Mouse (Mus musculus) embryonic fibroblast, embryonic 13.5 days (primary cell): Measurements from ENCODE around the gene Ly6g6c. TPM values are rescaled to one million over a fixed set of nuclear protein-coding genes. Genes with fewer than 3 reads are reported as not detected.
A peak's percentile ranks its signal among the peaks of the same experiment; 100 is the strongest.

ENCODE experiments used
- H3K27ac ChIP-seq: 2 replicates; pipeline ENCODE4 v1.5.1; 2012; ENCODE audit warnings: low read length, control low read depth, inconsistent platforms; ENCODE audit not compliant: insufficient read depth
- H3K4me1 ChIP-seq: 2 replicates; pipeline ENCODE4 v1.6.1; 2011; ENCODE audit warnings: low read length; ENCODE audit not compliant: control insufficient read depth, insufficient read depth
- H3K4me3 ChIP-seq: 2 replicates; pipeline ENCODE4 v1.5.1; 2011; ENCODE audit warnings: mild to moderate bottlenecking, control low read depth, low read length; ENCODE audit not compliant: insufficient read depth
- CTCF ChIP-seq: IDR thresholded peaks from 2 replicates; pipeline ENCODE4 v1.5.1; 2011; ENCODE audit warnings: mild to moderate bottlenecking, control low read depth, low read length, moderate library complexity, borderline replicate concordance; ENCODE audit not compliant: insufficient read depth
- POLR2A ChIP-seq: IDR thresholded peaks from 2 replicates; pipeline ENCODE4 v1.6.1; 2011; ENCODE audit warnings: low read depth, mild to moderate bottlenecking, control low read depth, low read length, moderate library complexity
- polyA plus RNA-seq: library from polyadenylated mRNA; stranded (reverse); fragments of >200 nt; gene quantifications from 2 replicates; pipeline ENCODE4 v1.2.4, GENCODE M21; 2011; ENCODE audit warnings: low read depth; ENCODE audit not compliant: missing spikeins, insufficient read length

Gene Ly6g6c
- polyA plus RNA-seq, 1 experiment, result not detected

DNA sequence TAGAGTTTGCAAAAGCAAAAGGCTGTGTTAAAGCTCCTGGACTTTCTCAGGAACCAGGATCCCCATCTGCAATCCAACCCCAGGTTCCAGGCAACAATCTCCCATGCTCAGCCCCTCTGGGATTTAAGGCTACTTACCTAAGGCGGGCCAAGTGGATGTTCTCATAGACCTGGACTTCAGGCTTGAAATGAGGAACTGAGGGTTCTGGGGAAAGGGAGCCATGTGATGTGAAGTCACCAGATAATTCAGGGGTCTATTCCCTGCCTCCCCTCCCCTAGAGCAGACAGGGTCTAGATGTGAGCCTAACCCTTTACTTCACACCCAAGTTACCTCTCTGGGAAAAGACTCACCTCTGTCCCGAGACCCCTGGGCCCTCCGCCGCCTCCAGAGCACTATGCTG lies 15.5 kb downstream of the Ly6g6c start:
- Histone ChIP-seq H3K4me1 (no peaks in the 10 kb centered on the region), H3K4me3 (no peak overlapping the region), H3K27ac (no peak overlapping the region)
- TF ChIP-seq CTCF, result no peak
- TF ChIP-seq POLR2A, result no peak

- Histone ChIP-seq H3K4me3 (no peak overlapping the region), H3K27ac (no peak overlapping the region), H3K4me1 (no peaks in the 10 kb centered on the region)
- TF ChIP-seq POLR2A, result no peak
- no peak for TF ChIP-seq CTCF
Measured at GRCm38 (mm10) chr17:35082841-35083576, 17.8 kb downstream of the Ly6g6c start.

- no peak overlapping the region for H3K27ac ChIP-seq
- no peak for TF ChIP-seq POLR2A
- no peak for TF ChIP-seq CTCF
- H3K4me1 ChIP-seq, result no peaks in the 10 kb centered on the region
- H3K4me3 ChIP-seq, result no peak overlapping the region
Measured at GRCm38 (mm10) chr17:35083929-35084497, 18.8 kb downstream of the Ly6g6c start.

GRCm38 (mm10) chr17:35085208-35085865 lies 20.1 kb downstream of the Ly6g6c start, which contains the start of gene Ly6g6f:
TSS of gene Ly6g6f (minus strand) at chr17:35085610.
- Histone ChIP-seq H3K27ac (no peak within 1 kb of the TSS), H3K4me3 (no peak within 1 kb of the TSS), H3K4me1 (0 out of 2 replicates have a peak, but pooled peaks cover 3% of the 10 kb centered on the region)
- no peak for TF ChIP-seq CTCF
- no peak for TF ChIP-seq POLR2A

DNA sequence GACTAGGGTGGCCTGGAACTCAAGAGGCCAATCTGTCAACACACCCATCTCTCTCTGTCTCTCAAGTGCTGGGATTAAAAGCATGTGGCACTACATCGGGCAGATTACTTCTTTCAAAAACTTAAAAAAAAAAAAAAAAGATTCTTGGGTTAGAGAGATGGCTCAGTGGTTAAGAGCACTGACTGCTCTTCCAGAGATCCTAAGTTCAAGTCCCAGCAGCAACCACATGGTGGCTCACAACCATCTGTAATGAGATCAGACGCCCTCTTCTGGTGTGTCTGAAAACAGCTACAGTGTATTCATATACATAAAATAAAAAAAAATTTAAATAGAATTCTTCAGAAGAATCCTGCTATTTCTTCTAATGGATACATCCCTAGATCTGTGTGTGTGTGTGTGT lies 23.0 kb downstream of the Ly6g6c start:
- Histone ChIP-seq H3K4me3 (no peak overlapping the region), H3K27ac (no peak overlapping the region), H3K4me1 (0 out of 2 replicates have a peak, but pooled peaks cover 4% of the 10 kb centered on the region)
- no peak for TF ChIP-seq POLR2A
- TF ChIP-seq CTCF, result no peak

DNA sequence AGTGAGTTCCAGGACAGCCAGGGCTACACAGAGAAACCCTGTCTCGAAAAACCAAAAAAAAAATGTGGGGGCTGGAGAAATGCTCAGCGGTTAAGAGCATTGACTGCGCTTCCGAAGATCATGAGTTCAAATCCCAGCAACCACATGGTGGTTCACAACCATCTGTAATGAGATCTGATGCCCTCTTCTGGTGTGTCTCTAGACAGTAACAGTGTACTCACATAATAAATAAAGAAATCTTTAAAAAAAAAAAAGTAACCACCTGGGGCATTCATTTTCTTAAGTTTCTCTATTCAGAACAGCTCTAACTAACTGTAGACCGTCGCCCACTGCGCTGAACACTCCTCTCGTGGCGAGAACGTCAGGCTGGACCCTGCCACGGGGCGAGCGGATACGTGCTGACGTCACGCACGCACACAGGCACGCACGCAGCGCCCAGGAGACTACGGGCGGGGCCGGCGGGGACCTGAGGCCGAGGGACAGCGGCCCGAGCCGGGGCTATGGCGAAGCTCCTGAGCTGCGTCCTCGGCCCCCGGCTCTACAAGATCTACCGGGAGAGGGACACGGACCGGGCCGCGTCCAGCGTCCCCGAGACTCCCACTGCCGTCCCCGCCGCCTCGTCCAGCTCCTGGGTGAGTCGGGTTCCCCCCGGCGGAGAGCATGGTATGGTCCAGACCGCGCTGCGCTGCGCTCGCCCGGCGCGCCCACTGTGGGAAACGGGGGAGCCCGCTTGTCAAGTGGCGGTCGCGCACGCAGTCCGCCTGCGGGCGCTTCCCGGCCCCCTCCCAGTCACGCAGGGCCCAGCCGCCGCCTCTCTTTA lies 23.8 kb downstream of the Ly6g6c start, which contains the start of gene Abhd16a:
Gene Abhd16a, plus strand, starts transcription at position 439 of the 820 bp plus-strand sequence.
- H3K4me3 ChIP-seq, result peak within 1 kb of the TSS; percentile 94
- 0 out of 2 replicates have a peak, but pooled peaks cover 4% of the 10 kb centered on the region for H3K4me1 ChIP-seq
- TF ChIP-seq POLR2A (peak; percentile 94), CTCF (no peak)
- H3K27ac ChIP-seq, result peak within 1 kb of the TSS; percentile 82

DNA sequence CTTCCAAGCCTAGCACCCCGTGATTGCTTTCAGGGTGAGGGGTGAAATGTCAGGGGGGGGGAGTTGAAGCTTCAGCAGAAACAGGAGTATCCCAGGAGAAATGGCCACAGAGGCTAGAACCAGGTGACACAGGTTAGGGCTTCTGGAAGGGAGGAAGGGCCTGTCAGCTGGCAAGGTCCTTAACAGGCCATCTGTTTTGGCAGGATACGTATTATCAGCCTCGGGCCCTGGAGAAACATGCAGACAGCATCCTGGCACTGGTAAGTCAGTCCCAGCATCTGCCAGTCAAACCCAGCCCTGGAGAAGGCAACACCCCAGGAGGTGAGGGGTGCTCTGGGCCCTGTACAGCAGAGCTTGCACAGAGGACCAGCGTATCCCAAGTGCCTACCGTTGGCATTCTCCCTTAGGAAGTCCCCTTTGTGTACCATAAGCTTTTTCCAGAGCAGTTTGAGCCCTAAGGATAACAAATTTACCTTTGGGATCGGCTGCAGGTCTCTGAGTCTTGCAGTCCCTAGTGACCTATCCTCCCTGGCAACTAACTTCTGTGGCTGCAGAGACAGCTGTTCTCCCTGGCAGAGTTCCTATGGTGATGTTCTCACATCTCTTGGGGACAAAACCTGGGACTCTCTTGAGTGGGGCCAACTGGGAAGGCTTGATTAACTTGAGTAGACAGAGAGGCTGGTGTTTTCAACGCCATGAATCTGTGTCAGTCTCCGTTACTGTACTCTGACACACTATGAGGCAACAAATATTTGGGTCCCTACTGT lies 25.2 kb downstream of the Ly6g6c start:
- Histone ChIP-seq H3K4me1 (0 out of 2 replicates have a peak, but pooled peaks cover 4% of the 10 kb centered on the region), H3K4me3 (peak overlapping the region; percentile 94), H3K27ac (no peak overlapping the region)
- no peak for TF ChIP-seq CTCF
- TF ChIP-seq POLR2A, result no peak

DNA sequence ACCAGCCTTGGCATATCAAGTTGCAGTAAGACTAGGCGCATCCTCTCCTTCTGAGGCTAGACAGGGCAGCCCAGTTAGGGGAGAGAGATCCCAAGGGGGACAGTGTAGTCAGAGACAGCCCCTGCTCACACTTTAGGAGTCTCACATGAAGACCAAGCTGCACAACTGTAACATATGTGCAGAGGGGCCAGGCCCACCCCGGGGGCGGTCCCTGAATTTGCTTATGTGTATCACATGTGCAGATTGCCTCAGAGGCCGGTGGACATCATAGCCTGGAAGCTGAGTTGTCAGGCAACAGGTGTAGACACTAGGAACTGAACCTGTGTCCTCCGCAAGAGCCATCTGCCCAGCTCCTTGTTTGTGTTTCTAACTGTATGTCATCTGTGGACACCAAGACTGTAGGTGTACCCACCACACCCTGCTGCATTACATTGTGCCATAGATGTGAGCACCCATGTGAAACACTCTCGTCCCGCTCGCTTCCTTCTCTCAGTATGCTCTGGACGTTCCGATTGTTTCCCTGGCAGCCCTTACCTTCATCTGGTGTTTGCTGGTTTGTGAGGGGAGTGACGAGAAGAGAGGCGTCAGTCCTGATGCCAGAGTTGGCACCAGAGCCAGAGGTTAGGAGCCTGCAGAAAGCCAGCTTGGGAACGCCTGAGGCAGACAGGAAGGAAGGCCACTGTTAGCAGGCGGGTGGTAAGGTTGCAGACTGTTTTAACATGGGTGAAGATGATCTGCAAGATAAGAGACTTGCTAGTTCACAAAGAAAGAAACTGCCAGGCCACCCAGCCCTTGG lies 27.4 kb downstream of the Ly6g6c start:
- Histone ChIP-seq H3K4me1 (0 out of 2 replicates have a peak, but pooled peaks cover 4% of the 10 kb centered on the region), H3K27ac (no peak overlapping the region), H3K4me3 (no peak overlapping the region)
- TF ChIP-seq POLR2A, result no peak
- no peak for TF ChIP-seq CTCF
